Mouse (Mus musculus) thymus, adult 2 months (tissue): ENCODE measurements around the gene Psg19.
"Not testable (repeated sequence)": the region's sequence is repeated elsewhere in the genome, so short reads cannot be mapped to it uniquely, and the experiment has no call there.

Source experiments
- CTCF ChIP-seq: fragments of 200-500 bp; IDR thresholded peaks from 2 replicates; pipeline ENCODE4 v1.5.1; 2012; ENCODE audit warnings: mild to moderate bottlenecking, control low read depth, low read length, moderate library complexity, borderline replicate concordance; ENCODE audit not compliant: control insufficient read depth, poor library complexity, insufficient read depth; ENCODE audit errors: extremely low read depth
- POLR2A ChIP-seq: fragments of 200-500 bp; IDR thresholded peaks from 2 replicates; pipeline ENCODE4 v1.6.1; 2012; ENCODE audit warnings: mild to moderate bottlenecking, low read length, control low read depth, moderate library complexity; ENCODE audit not compliant: control insufficient read depth, poor library complexity, insufficient read depth; ENCODE audit errors: extremely low read depth

DNA sequence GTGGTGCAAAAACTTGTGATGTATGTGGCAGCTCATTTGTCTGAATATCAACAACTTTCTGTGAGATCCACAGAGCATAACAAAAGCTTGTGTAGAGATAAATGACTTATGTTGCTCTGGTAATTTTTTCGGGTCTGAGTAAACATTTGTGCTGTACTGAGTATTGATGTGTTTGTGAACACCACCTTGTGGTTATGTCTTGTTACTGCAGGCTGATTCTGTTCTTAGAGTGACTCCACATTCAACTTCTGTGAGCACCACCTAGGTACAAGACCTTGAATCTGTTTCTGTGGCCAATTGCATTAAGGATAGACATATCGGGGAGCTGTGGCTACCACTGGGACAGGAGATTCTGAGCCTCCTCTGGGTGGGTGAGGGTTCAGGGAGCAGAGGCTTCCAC is 17.0 kb downstream of the Psg19 start:
- TF ChIP-seq CTCF, POLR2A: not testable (repeated sequence)
